Mouse (Mus musculus) adrenal gland, adult 8-10 months (tissue): ENCODE results near the gene Mef2a. TPM values are rescaled to one million over a fixed set of nuclear protein-coding genes. Genes with fewer than 3 reads are reported as not detected.

Experiments used
- DNase-seq: peaks from one replicate; pipeline ENCODE4 v3.0.0; 2022
- total RNA-seq, 4 experiments: library from RNA; stranded (reverse); gene quantifications; 2 replicates each; pipeline ENCODE4 v1.2.4; 2022

Gene Mef2a
- total RNA-seq, result 10 to 100 TPM; 47.9 to 76.3 (median 63.2) TPM

- DNase-seq, result peak; percentile 92
Measured at GRCm38 (mm10) chr7:67372729-67373583, at the start of gene Mef2a. TSS of gene Mef2a (minus strand) at chr7:67372858.

GRCm38 (mm10) chr7:67421476-67422186 is 49.0 kb upstream of the Mef2a start:
- DNase-seq, result peak; percentile 42

- DNase-seq, result no peak
Measured at GRCm38 (mm10) chr7:67421088-67421475, 48.4 kb upstream of the Mef2a start.

- DNase-seq, result no peak
Measured at GRCm38 (mm10) chr7:67419591-67420314, 47.1 kb upstream of the Mef2a start.

GRCm38 (mm10) chr7:67418122-67418521 is 45.5 kb upstream of the Mef2a start:
- no peak for DNase-seq

GRCm38 (mm10) chr7:67414766-67415165 is 42.1 kb upstream of the Mef2a start:
- DNase-seq, result no peak

- no peak for DNase-seq
Measured at GRCm38 (mm10) chr7:67412686-67413085, 40.0 kb upstream of the Mef2a start.

- DNase-seq, result no peak
Measured at GRCm38 (mm10) chr7:67407019-67407418, 34.4 kb upstream of the Mef2a start.

- no peak for DNase-seq
Measured at GRCm38 (mm10) chr7:67404176-67404575, 31.5 kb upstream of the Mef2a start.

- no peak for DNase-seq
Measured at GRCm38 (mm10) chr7:67402353-67402752, 29.7 kb upstream of the Mef2a start.

- no peak for DNase-seq
Measured at GRCm38 (mm10) chr7:67401379-67401778, 28.7 kb upstream of the Mef2a start.

- no peak for DNase-seq
Measured at GRCm38 (mm10) chr7:67390760-67391159, 18.1 kb upstream of the Mef2a start.

- DNase-seq, result no peak
Measured at GRCm38 (mm10) chr7:67390095-67390494, 17.4 kb upstream of the Mef2a start.

- peak; percentile 81 for DNase-seq
Measured at GRCm38 (mm10) chr7:67384942-67385872, 12.5 kb upstream of the Mef2a start.

GRCm38 (mm10) chr7:67380174-67381129 is 7.8 kb upstream of the Mef2a start:
- no peak for DNase-seq

- no peak for DNase-seq
Measured at GRCm38 (mm10) chr7:67376796-67377195, 4.1 kb upstream of the Mef2a start.

GRCm38 (mm10) chr7:67373975-67374374 is 1.3 kb upstream of the Mef2a start:
- DNase-seq, result peak; percentile 24

- no peak for DNase-seq
Measured at GRCm38 (mm10) chr7:67373584-67373960, 914 bp upstream of the Mef2a start.

- peak; percentile 21 for DNase-seq
Measured at GRCm38 (mm10) chr7:67371891-67372672, 576 bp downstream of the Mef2a start.

GRCm38 (mm10) chr7:67371351-67371890 is 1.2 kb downstream of the Mef2a start:
- DNase-seq, result no peak
